Mouse (Mus musculus) heart, adult 2 months (tissue): Measurements from ENCODE around the gene 9130019O22Rik. TPM values are rescaled to one million over a fixed set of nuclear protein-coding genes. Genes with fewer than 3 reads are reported as not detected.
A peak's percentile ranks its signal among the peaks of the same experiment; 100 is the strongest.
"Not testable (repeated sequence)": the region's sequence is repeated elsewhere in the genome, so short reads cannot be mapped to it uniquely, and the experiment has no call there.

ENCODE experiments used
- DNase-seq, 2 experiments: peaks; one replicate each; pipeline ENCODE4 v3.0.0; 2021
- H3K27ac ChIP-seq: fragments of 200-600 bp; 2 replicates; pipeline ENCODE4 v1.8.1; 2022
- H3K27me3 ChIP-seq: fragments of 200-500 bp; 2 replicates; pipeline ENCODE4 v1.6.1; 2012; ENCODE audit warnings: mild to moderate bottlenecking, low read length, inconsistent platforms, mixed read lengths; ENCODE audit not compliant: control insufficient read depth, insufficient read depth
- H3K36me3 ChIP-seq: fragments of 200-500 bp; 2 replicates; pipeline ENCODE4 v1.6.1; 2012; ENCODE audit warnings: low read length, inconsistent platforms; ENCODE audit not compliant: control insufficient read depth, insufficient read depth
- H3K4me1 ChIP-seq: fragments of 200-500 bp; 2 replicates; pipeline ENCODE4 v1.6.1; 2011; ENCODE audit warnings: low read length; ENCODE audit not compliant: control insufficient read depth, insufficient read depth
- H3K4me3 ChIP-seq: fragments of 200-600 bp; 2 replicates; pipeline ENCODE4 v1.8.1; 2022
- H3K79me2 ChIP-seq: fragments of 200-500 bp; replicated peaks from 2 replicates; pipeline ENCODE4 v1.6.1; 2012; ENCODE audit warnings: mild to moderate bottlenecking, inconsistent platforms, low read length, moderate library complexity, mixed read lengths; ENCODE audit not compliant: control insufficient read depth, insufficient read depth
- H3K9ac ChIP-seq: fragments of 200-500 bp; 2 replicates; pipeline ENCODE4 v1.6.1; 2012; ENCODE audit warnings: low read depth, mild to moderate bottlenecking, control low read depth, inconsistent platforms, low read length, mixed read lengths
- CTCF ChIP-seq: fragments of 200-600 bp; IDR thresholded peaks from 2 replicates; pipeline ENCODE4 v1.8.1; 2022; ENCODE audit warnings: antibody characterized with exemption, mild to moderate bottlenecking, moderate library complexity
- EP300 ChIP-seq: fragments of 200-500 bp; IDR thresholded peaks from 2 replicates; pipeline ENCODE4 v1.6.1; 2011; ENCODE audit warnings: low read depth, low read length, control low read depth; ENCODE audit not compliant: insufficient read depth
- POLR2A ChIP-seq: fragments of 200-500 bp; IDR thresholded peaks from 2 replicates; pipeline ENCODE4 v1.6.1; 2011; ENCODE audit warnings: mild to moderate bottlenecking, low read depth, low read length, control low read depth; ENCODE audit not compliant: insufficient read depth
- WGBS: fragments of 180-500 bp; shearing (Covaris S2); methylation state at CpG from one replicate; pipeline ENCODE4 v1.1.7; 2018; 5-methylcytosine and 5-hydroxymethylcytosine counted together
- intact Hi-C: fragments of 180-260 bp; cut with DNase I; formaldehyde crosslinking; loops from one replicate; pipeline ENCODE4 v1.15.1; 2025
- polyA plus RNA-seq: library from polyadenylated mRNA; depleted of rRNA; stranded (reverse); fragments of >200 nt; gene quantifications from 2 replicates; pipeline ENCODE4 v1.2.3, GENCODE M21; 2012
- total RNA-seq, 2 experiments: library from RNA; stranded (reverse); gene quantifications; 2 replicates each; pipeline ENCODE4 v1.2.3; 2021

Gene 9130019O22Rik
- total and polyA plus RNA-seq, 3 experiments: 1.7 to 2.4 (median 2.3) TPM

- DNase-seq: no peak
- Histone ChIP-seq H3K27ac (no peak overlapping the region), H3K27me3 (no peaks in the 10 kb centered on the region), H3K9ac (no peak overlapping the region), H3K4me3 (no peak overlapping the region), H3K4me1 (peaks cover 1% of the 10 kb centered on the region; the same call in 1 of the 2 replicates), H3K36me3 (no peaks in the 10 kb centered on the region), H3K79me2 (no peaks in the 10 kb centered on the region)
- intact Hi-C loops: no loop called here
- 64% methylated on average over 2 of the region's 2 CpGs for WGBS
- no peak for TF ChIP-seq EP300
- TF ChIP-seq POLR2A: no peak
- no peak for TF ChIP-seq CTCF
Measured at GRCm38 (mm10) chr7:127371213-127371612, 15.8 kb downstream of the 9130019O22Rik start.

- intact Hi-C loops: no loop called here
- WGBS: 64% methylated on average over 3 of the region's 3 CpGs
- H3K36me3 ChIP-seq: no peaks in the 10 kb centered on the region
- no peak overlapping the region for H3K27ac ChIP-seq
- no peak for TF ChIP-seq POLR2A
- no peak for TF ChIP-seq CTCF
- no peak for TF ChIP-seq EP300
- H3K79me2 ChIP-seq: no peaks in the 10 kb centered on the region
- no peak overlapping the region for H3K9ac ChIP-seq
- no peak overlapping the region for H3K4me3 ChIP-seq
- no peaks in the 10 kb centered on the region for H3K27me3 ChIP-seq
- H3K4me1 ChIP-seq: no peaks in the 10 kb centered on the region
- DNase-seq: no peak
Measured at GRCm38 (mm10) chr7:127366249-127366648, 20.7 kb downstream of the 9130019O22Rik start.

- DNase-seq: peak in 1 of 2 experiments; percentile 23
- 69% methylated on average over 4 of the region's 4 CpGs for WGBS
Measured at GRCm38 (mm10) chr7:127364166-127364565, 22.8 kb downstream of the 9130019O22Rik start.

GRCm38 (mm10) chr7:127363475-127363921, 23.5 kb downstream of the 9130019O22Rik start:
- Histone ChIP-seq H3K27me3 (no peaks in the 10 kb centered on the region), H3K36me3 (no peaks in the 10 kb centered on the region), H3K4me3 (peak overlapping the region; percentile 34), H3K4me1 (no peaks in the 10 kb centered on the region), H3K79me2 (no peaks in the 10 kb centered on the region), H3K9ac (peak overlapping the region; percentile 75), H3K27ac (peak overlapping the region; percentile 33; the same call in 1 of the 2 replicates)
- intact Hi-C loops: loop anchor here (5.0 kb wide), 2 partner anchors 44 to 149 kb away; partner anchors contain the start of genes Srcap and Zfp764
- 8% methylated on average over 24 of the region's 24 CpGs for WGBS
- TF ChIP-seq EP300 (no peak), POLR2A (no peak), CTCF (no peak)
- peak; percentile 14 to 47 for DNase-seq

More at GRCm38 (mm10) chr7:127364166-127364565, 22.8 kb downstream of the 9130019O22Rik start:
- intact Hi-C loops: loop anchor here (5.0 kb wide), 2 partner anchors 43 to 148 kb away; partner anchors contain the start of genes Srcap and Zfp764
- Histone ChIP-seq H3K4me1 (no peaks in the 10 kb centered on the region), H3K79me2 (no peaks in the 10 kb centered on the region), H3K27ac (no peak overlapping the region; the same call in 1 of the 2 replicates), H3K9ac (no peak overlapping the region), H3K27me3 (no peaks in the 10 kb centered on the region), H3K36me3 (no peaks in the 10 kb centered on the region), H3K4me3 (peak overlapping the region; percentile 34; the same call in 1 of the 2 replicates)
- TF ChIP-seq POLR2A (peak; percentile 66; the same call in 1 of the 2 replicates), EP300 (no peak)

GRCm38 (mm10) chr7:127362418-127362817, 24.5 kb downstream of the 9130019O22Rik start:
- H3K9ac ChIP-seq, H3K79me2 ChIP-seq, H3K27ac ChIP-seq, H3K36me3 ChIP-seq, H3K27me3 ChIP-seq, H3K4me1 ChIP-seq: not testable (repeated sequence)
- TF ChIP-seq CTCF: peak; percentile 95
- peak in 1 of 2 experiments; percentile 18 for DNase-seq
- WGBS: 19% methylated on average over 13 of the region's 13 CpGs
- intact Hi-C loops: loop anchor here (1.0 to 5.0 kb wide), 3 partner anchors 45 to 150 kb away; partner anchors contain the start of genes Srcap and Zfp764
- H3K4me3 ChIP-seq: peak overlapping the region; percentile 22

GRCm38 (mm10) chr7:127361449-127361848, 25.5 kb downstream of the 9130019O22Rik start:
- Histone ChIP-seq H3K79me2 (no peaks in the 10 kb centered on the region), H3K9ac (no peak overlapping the region), H3K4me1 (no peaks in the 10 kb centered on the region), H3K4me3 (no peak overlapping the region), H3K36me3 (no peaks in the 10 kb centered on the region), H3K27me3 (no peaks in the 10 kb centered on the region), H3K27ac (no peak overlapping the region)
- no peak for DNase-seq
- intact Hi-C loops: loop anchor here (5.0 kb wide), 2 partner anchors 46 to 151 kb away; partner anchors contain the start of genes Srcap and Zfp764
- 51% methylated on average over 13 of the region's 13 CpGs for WGBS
- TF ChIP-seq EP300 (no peak), POLR2A (no peak), CTCF (no peak)
